Mouse (Mus musculus) megakaryocyte, embryonic 14.5 days (primary cell): Measurements from ENCODE around the gene Mtx3.

Experiments used
- FLI1 ChIP-seq: IDR thresholded peaks from 2 replicates; pipeline ENCODE4 v1.6.1; 2012; ENCODE audit warnings: low read length, inconsistent platforms, mixed read lengths
- GATA1 ChIP-seq: IDR thresholded peaks from 3 replicates; pipeline ENCODE4 v1.6.1; 2012; ENCODE audit warnings: mixed read lengths, low read length, inconsistent platforms, borderline replicate concordance

GRCm38 (mm10) chr13:92847336-92847735, 2.8 kb downstream of the Mtx3 start:
- TF ChIP-seq GATA1 (no peak), FLI1 (no peak)
